Mouse (Mus musculus) ES-E14 (cell line): ENCODE results near the gene Igsf9b. TPM values are rescaled to one million over a fixed set of nuclear protein-coding genes. Genes with fewer than 3 reads are reported as not detected.

Experiments
- DNase-seq: peaks from one replicate; pipeline ENCODE4 v3.0.0-alpha.2; 2013; ENCODE audit warnings: low read depth, low spot score
- H3K27ac ChIP-seq: 2 replicates; pipeline ENCODE4 v1.5.1; 2012; ENCODE audit warnings: low read depth, mild to moderate bottlenecking, low read length, moderate library complexity, mixed read lengths; ENCODE audit not compliant: poor library complexity, insufficient read depth, severe bottlenecking
- H3K36me3 ChIP-seq: 2 replicates; pipeline ENCODE4 v1.6.1; 2012; ENCODE audit warnings: mild to moderate bottlenecking, low read length, moderate library complexity, mixed read lengths; ENCODE audit not compliant: control insufficient read depth, poor library complexity, insufficient read depth, severe bottlenecking
- H3K4me1 ChIP-seq, 2 experiments: fragments of 150-350 bp in 1 of 2; sonication (generic) in 1 of 2; 2 replicates each; pipeline ENCODE4 v1.6.1; 2012; ENCODE audit warnings: low read length in 2 of 2, mild to moderate bottlenecking in 1 of 2, mixed read lengths in 1 of 2; ENCODE audit not compliant: control insufficient read depth in 2 of 2, insufficient read depth in 2 of 2, poor library complexity in 1 of 2
- H3K4me3 ChIP-seq, 2 experiments: fragments of 150-350 bp in 1 of 2; sonication (generic) in 1 of 2; 2 replicates each; pipeline ENCODE4 v1.5.1; 2012; ENCODE audit warnings: low read length in 2 of 2, low read depth in 1 of 2, mild to moderate bottlenecking in 1 of 2, mixed read lengths in 1 of 2; ENCODE audit not compliant: insufficient read depth in 1 of 2, poor library complexity in 1 of 2, severe bottlenecking in 1 of 2
- H3K9ac ChIP-seq: 2 replicates; pipeline ENCODE4 v1.6.1; 2012; ENCODE audit warnings: low read depth, mild to moderate bottlenecking, low read length, mixed read lengths; ENCODE audit not compliant: poor library complexity, insufficient read depth, severe bottlenecking
- H3K9me3 ChIP-seq: fragments of 150-350 bp; sonication (generic); 2 replicates; pipeline ENCODE4 v1.6.1; 2012; ENCODE audit warnings: low read depth, mild to moderate bottlenecking, low read length; ENCODE audit not compliant: control insufficient read depth, insufficient read depth
- CHD2 ChIP-seq: IDR thresholded peaks from 2 replicates; pipeline ENCODE4 v1.6.1; 2014; ENCODE audit warnings: mild to moderate bottlenecking, low read depth, low read length, inconsistent platforms
- HCFC1 ChIP-seq: IDR thresholded peaks from 2 replicates; pipeline ENCODE4 v1.6.1; 2012; ENCODE audit warnings: low read length, inconsistent platforms, borderline replicate concordance; ENCODE audit not compliant: insufficient read depth
- MAFK ChIP-seq: IDR thresholded peaks from 2 replicates; pipeline ENCODE4 v1.6.1; 2014; ENCODE audit warnings: mild to moderate bottlenecking, low read depth, low read length, inconsistent platforms; ENCODE audit not compliant: insufficient read depth
- ZC3H11A ChIP-seq: IDR thresholded peaks from 2 replicates; pipeline ENCODE4 v1.6.1; 2012; ENCODE audit warnings: low read depth, mild to moderate bottlenecking, inconsistent platforms, low read length, borderline replicate concordance
- ZNF384 ChIP-seq: IDR thresholded peaks from 2 replicates; pipeline ENCODE4 v1.6.1; 2012; ENCODE audit warnings: low read depth, low read length, inconsistent platforms
- in situ Hi-C, 2 experiments: fragments of 600-800 bp; cut with MboI; formaldehyde crosslinking; loops; one replicate each; pipeline ENCODE4 v1.15.1; 2025; ENCODE audit warnings: low sequenced_read_pairs in 2 of 2, inconsistent platforms in 1 of 2; ENCODE audit not compliant: unreplicated experiment in 2 of 2
- total RNA-seq: library from RNA; depleted of rRNA; stranded (reverse); fragments of 300-350 nt; gene quantifications from 2 replicates; pipeline ENCODE4 v1.2.3, GENCODE M21; 2012

Gene Igsf9b
- total RNA-seq, 1 experiment: 31.5 TPM

- H3K4me3 ChIP-seq: no peak overlapping the region
- H3K4me1 ChIP-seq: no peaks in the 10 kb centered on the region
- H3K27ac ChIP-seq: no peak overlapping the region
- H3K9me3 ChIP-seq: no peaks in the 10 kb centered on the region
- in situ Hi-C loops: no loop called here
- no peak overlapping the region for H3K9ac ChIP-seq
- TF ChIP-seq HCFC1 (no peak), ZC3H11A (no peak), MAFK (no peak), ZNF384 (no peak), CHD2 (no peak)
- DNase-seq: no peak
- H3K36me3 ChIP-seq: no peaks in the 10 kb centered on the region
Measured at GRCm38 (mm10) chr9:27286859-27287258, 12.1 kb upstream of the Igsf9b start.

GRCm38 (mm10) chr9:27287419-27287818 is 11.6 kb upstream of the Igsf9b start:
- H3K9me3 ChIP-seq: no peaks in the 10 kb centered on the region
- H3K36me3 ChIP-seq: no peaks in the 10 kb centered on the region
- no peaks in the 10 kb centered on the region for H3K4me1 ChIP-seq
- no peak overlapping the region for H3K4me3 ChIP-seq
- no peak overlapping the region for H3K27ac ChIP-seq
- no peak for DNase-seq
- H3K9ac ChIP-seq: no peak overlapping the region
- TF ChIP-seq CHD2: no peak
- no peak for TF ChIP-seq MAFK
- no peak for TF ChIP-seq ZC3H11A
- TF ChIP-seq ZNF384: no peak
- TF ChIP-seq HCFC1: no peak
- in situ Hi-C loops: no loop called here

GRCm38 (mm10) chr9:27288442-27288841 is 10.6 kb upstream of the Igsf9b start:
- in situ Hi-C loops: no loop called here
- H3K4me3 ChIP-seq: no peak overlapping the region
- no peaks in the 10 kb centered on the region for H3K9me3 ChIP-seq
- DNase-seq: no peak
- H3K27ac ChIP-seq: no peak overlapping the region
- H3K4me1 ChIP-seq: no peaks in the 10 kb centered on the region
- H3K9ac ChIP-seq: no peak overlapping the region
- TF ChIP-seq ZNF384: no peak
- TF ChIP-seq ZC3H11A: no peak
- no peak for TF ChIP-seq MAFK
- TF ChIP-seq HCFC1: no peak
- no peak for TF ChIP-seq CHD2
- H3K36me3 ChIP-seq: no peaks in the 10 kb centered on the region

GRCm38 (mm10) chr9:27289543-27290308 is 9.3 kb upstream of the Igsf9b start:
- no peak overlapping the region for H3K4me3 ChIP-seq
- no peaks in the 10 kb centered on the region for H3K36me3 ChIP-seq
- H3K9ac ChIP-seq: no peak overlapping the region
- no peak overlapping the region for H3K27ac ChIP-seq
- H3K9me3 ChIP-seq: no peaks in the 10 kb centered on the region
- no peak for DNase-seq
- H3K4me1 ChIP-seq: no peaks in the 10 kb centered on the region
- TF ChIP-seq ZNF384 (no peak), HCFC1 (no peak), CHD2 (no peak), MAFK (no peak), ZC3H11A (no peak)
- in situ Hi-C loops: no loop called here

- Histone ChIP-seq H3K36me3 (no peaks in the 10 kb centered on the region), H3K4me1 (peaks cover 1 to 3% of the 10 kb centered on the region in 2 experiments; a peak in 1 of 4 replicates), H3K27ac (no peak overlapping the region), H3K9me3 (no peaks in the 10 kb centered on the region), H3K9ac (no peak overlapping the region), H3K4me3 (no peak overlapping the region)
- no peak for TF ChIP-seq ZC3H11A
- DNase-seq: no peak
- in situ Hi-C loops: no loop called here
Measured at GRCm38 (mm10) chr9:27294380-27294779, 4.6 kb upstream of the Igsf9b start.
